Mouse (Mus musculus): ENCODE measurements at regions not wholly inside any gene's neighbourhood (a gene's known extent, or its start where the extent isn't known, plus 50 kb on each side); places are given as distances from the start of the nearest gene placed in this dataset.

- no peak for DNase-seq (ENCODE audit: low spot score)
These were observed 445.7 kb upstream of the 4930412O13Rik start for GRCm38 (mm10) chr2:9435155-9435872.

- DNase-seq (ENCODE audit: low spot score) = no peak
These were observed 437.9 kb upstream of the 4930412O13Rik start for GRCm38 (mm10) chr2:9443103-9443502.

GRCm38 (mm10) chr2:9445826-9446225, 435.2 kb upstream of the 4930412O13Rik start:
- no peak for DNase-seq (ENCODE audit: low spot score)

GRCm38 (mm10) chr2:9464413-9464812, 416.6 kb upstream of the 4930412O13Rik start:
- no peak for DNase-seq (ENCODE audit: low spot score)

- no peak for DNase-seq (ENCODE audit: low spot score)
These were observed 416.2 kb upstream of the 4930412O13Rik start for GRCm38 (mm10) chr2:9464818-9465217.

- no peak for DNase-seq (ENCODE audit: low spot score)
These were observed 413.5 kb upstream of the 4930412O13Rik start for GRCm38 (mm10) chr2:9467573-9467972.

GRCm38 (mm10) chr2:9468651-9469050, 412.4 kb upstream of the 4930412O13Rik start:
- no peak for DNase-seq (ENCODE audit: low spot score)

GRCm38 (mm10) chr2:9481678-9482345, 399.2 kb upstream of the 4930412O13Rik start:
- DNase-seq (ENCODE audit: low spot score) = no peak

GRCm38 (mm10) chr2:9487381-9487914, 393.6 kb upstream of the 4930412O13Rik start:
- DNase-seq (ENCODE audit: low spot score) = no peak

- DNase-seq (ENCODE audit: low spot score) = no peak
These were observed 387.4 kb upstream of the 4930412O13Rik start for GRCm38 (mm10) chr2:9493606-9494145.

GRCm38 (mm10) chr2:9520045-9520444, 361.0 kb upstream of the 4930412O13Rik start:
- no peak for DNase-seq (ENCODE audit: low spot score)

GRCm38 (mm10) chr2:9525910-9526309, 355.1 kb upstream of the 4930412O13Rik start:
- DNase-seq (ENCODE audit: low spot score) = no peak

- DNase-seq (ENCODE audit: low spot score) = no peak
These were observed 345.9 kb upstream of the 4930412O13Rik start for GRCm38 (mm10) chr2:9535141-9535658.

- DNase-seq (ENCODE audit: low spot score) = no peak
These were observed 333.1 kb upstream of the 4930412O13Rik start for GRCm38 (mm10) chr2:9547771-9548590.

- DNase-seq (ENCODE audit: low spot score) = no peak
These were observed 327.7 kb upstream of the 4930412O13Rik start for GRCm38 (mm10) chr2:9553313-9553712.

GRCm38 (mm10) chr2:9564487-9565043, 316.5 kb upstream of the 4930412O13Rik start:
- DNase-seq (ENCODE audit: low spot score) = no peak

- no peak for DNase-seq (ENCODE audit: low spot score)
These were observed 311.8 kb upstream of the 4930412O13Rik start for GRCm38 (mm10) chr2:9569220-9569619.

GRCm38 (mm10) chr2:9574196-9574595, 306.9 kb upstream of the 4930412O13Rik start:
- no peak for DNase-seq (ENCODE audit: low spot score)

- no peak for DNase-seq (ENCODE audit: low spot score)
These were observed 306.4 kb upstream of the 4930412O13Rik start for GRCm38 (mm10) chr2:9574651-9575050.

GRCm38 (mm10) chr2:9577868-9578267, 303.2 kb upstream of the 4930412O13Rik start:
- no peak for DNase-seq (ENCODE audit: low spot score)

GRCm38 (mm10) chr2:9587389-9587788, 293.7 kb upstream of the 4930412O13Rik start:
- DNase-seq (ENCODE audit: low spot score) = no peak

GRCm38 (mm10) chr2:9589200-9589599, 291.9 kb upstream of the 4930412O13Rik start:
- DNase-seq (ENCODE audit: low spot score) = no peak
